Mouse (Mus musculus) testis, adult 2 months (tissue): ENCODE data around the gene Lurap1. TPM values are rescaled to one million over a fixed set of nuclear protein-coding genes. Genes with fewer than 3 reads are reported as not detected.

ENCODE experiments used
- H3K27ac ChIP-seq: fragments of 200-500 bp; 2 replicates; pipeline ENCODE4 v1.5.1; 2012; ENCODE audit warnings: low read depth, low read length; ENCODE audit not compliant: control insufficient read depth, insufficient read depth
- H3K27me3 ChIP-seq: fragments of 200-500 bp; 2 replicates; pipeline ENCODE4 v1.6.1; 2012; ENCODE audit warnings: mild to moderate bottlenecking, low read length, moderate library complexity; ENCODE audit not compliant: control insufficient read depth, insufficient read depth
- H3K36me3 ChIP-seq: fragments of 200-500 bp; 2 replicates; pipeline ENCODE4 v1.6.1; 2012; ENCODE audit warnings: mild to moderate bottlenecking, low read length; ENCODE audit not compliant: control insufficient read depth, insufficient read depth
- H3K4me1 ChIP-seq: fragments of 200-500 bp; 2 replicates; pipeline ENCODE4 v1.6.1; 2012; ENCODE audit warnings: low read length; ENCODE audit not compliant: control insufficient read depth, insufficient read depth
- H3K4me3 ChIP-seq: fragments of 200-500 bp; 2 replicates; pipeline ENCODE4 v1.5.1; 2012; ENCODE audit warnings: low read depth, mild to moderate bottlenecking, low read length, moderate library complexity, mixed read lengths; ENCODE audit not compliant: control insufficient read depth
- CTCF ChIP-seq: fragments of 200-500 bp; IDR thresholded peaks from 2 replicates; pipeline ENCODE4 v1.5.1; 2012; ENCODE audit warnings: low read depth, mild to moderate bottlenecking, inconsistent platforms, low read length, moderate library complexity; ENCODE audit not compliant: control insufficient read depth, insufficient read depth, insufficient replicate concordance
- POLR2A ChIP-seq: fragments of 200-500 bp; IDR thresholded peaks from 2 replicates; pipeline ENCODE4 v1.6.1; 2012; ENCODE audit warnings: low read depth, mild to moderate bottlenecking, inconsistent platforms, low read length, moderate library complexity; ENCODE audit not compliant: control insufficient read depth
- polyA plus RNA-seq: library from polyadenylated mRNA; depleted of rRNA; stranded (reverse); fragments of >200 nt; gene quantifications from 2 replicates; pipeline ENCODE4 v1.2.3, GENCODE M21; 2012

Lurap1 gene
- polyA plus RNA-seq, 1 experiment: 30.3 TPM

DNA sequence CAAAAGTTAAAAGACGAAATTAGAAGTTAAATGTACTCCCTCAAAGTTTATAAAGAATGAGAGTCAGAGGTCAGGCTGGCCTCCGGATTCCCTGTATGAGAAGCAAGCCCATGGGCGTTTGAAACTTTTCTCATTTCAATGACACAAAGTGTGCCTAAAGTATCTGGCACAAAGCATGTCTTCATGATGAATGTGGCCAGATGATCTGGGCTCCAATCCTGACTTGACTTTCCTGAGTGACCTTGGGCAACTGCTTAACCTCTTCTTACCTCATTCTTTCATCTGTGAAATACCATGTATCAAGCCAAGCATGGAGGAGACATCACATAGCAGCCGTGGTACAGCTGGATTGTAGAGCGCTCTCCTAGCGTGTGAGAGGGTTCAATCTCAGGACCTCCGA is 8.9 kb downstream of the Lurap1 start:
- TF ChIP-seq POLR2A (no peak), CTCF (no peak)
- H3K27ac ChIP-seq: no peak overlapping the region
- no peak overlapping the region for H3K4me3 ChIP-seq
- no peaks in the 10 kb centered on the region for H3K27me3 ChIP-seq
- H3K36me3 ChIP-seq: no peaks in the 10 kb centered on the region
- H3K4me1 ChIP-seq: peaks cover 12% of the 10 kb centered on the region

DNA sequence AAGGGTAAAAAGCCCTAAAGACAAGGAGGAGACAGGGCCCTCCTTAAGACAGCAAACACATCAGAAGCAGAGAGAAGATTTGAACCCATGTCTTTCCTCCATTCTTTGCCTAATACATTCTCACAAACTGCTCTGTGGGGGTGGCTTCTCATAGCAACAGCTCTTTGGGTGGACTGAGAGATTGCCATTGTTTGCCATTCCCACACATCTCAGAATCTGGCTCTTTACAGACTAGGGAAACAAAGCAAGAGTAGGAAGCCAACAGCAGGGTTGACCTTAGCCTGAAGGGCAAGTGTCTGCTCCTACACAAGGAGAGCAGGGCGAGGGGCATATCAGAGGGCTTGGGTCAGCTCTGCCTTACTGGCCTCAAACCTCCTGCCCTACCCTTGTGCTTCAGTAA is 9.4 kb downstream of the Lurap1 start:
- H3K27ac ChIP-seq: no peak overlapping the region
- TF ChIP-seq POLR2A: no peak
- TF ChIP-seq CTCF: no peak
- peaks cover 12% of the 10 kb centered on the region for H3K4me1 ChIP-seq
- H3K27me3 ChIP-seq: no peaks in the 10 kb centered on the region
- no peaks in the 10 kb centered on the region for H3K36me3 ChIP-seq
- no peak overlapping the region for H3K4me3 ChIP-seq

- Histone ChIP-seq H3K27me3 (no peaks in the 10 kb centered on the region), H3K27ac (no peak overlapping the region), H3K4me1 (peaks cover 12% of the 10 kb centered on the region), H3K36me3 (no peaks in the 10 kb centered on the region), H3K4me3 (no peak overlapping the region)
- no peak for TF ChIP-seq POLR2A
- TF ChIP-seq CTCF: no peak
Observed at GRCm38 (mm10) chr4:116140801-116141574, 10.2 kb downstream of the Lurap1 start.

DNA sequence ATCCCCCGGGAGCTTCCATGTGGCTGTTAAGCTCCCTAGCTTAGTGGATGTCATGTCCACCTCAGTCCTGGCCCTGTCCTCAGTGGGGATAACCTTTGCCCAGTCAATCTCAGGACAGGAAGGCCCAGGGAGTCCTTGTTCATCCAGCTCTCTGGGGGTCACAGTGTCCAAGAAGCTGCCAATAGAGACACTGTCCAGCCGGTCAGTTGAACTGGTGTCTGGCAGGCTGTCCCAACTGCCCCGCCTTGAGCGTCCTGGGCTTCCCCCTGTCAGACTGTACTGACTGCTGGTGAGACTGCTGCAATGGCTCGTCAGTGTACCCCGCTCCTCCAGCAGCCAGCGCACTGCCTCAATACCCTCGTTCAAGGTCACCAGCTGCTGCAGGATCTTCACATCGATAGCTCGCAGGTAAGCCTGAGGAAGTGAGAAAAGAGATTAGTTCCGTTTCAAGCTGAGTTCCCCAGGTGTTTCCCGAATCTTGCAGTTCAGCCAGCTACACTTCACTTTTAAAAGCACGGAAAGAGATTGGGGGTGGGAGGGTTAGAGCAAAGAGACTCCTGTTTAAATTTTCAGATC is 13.6 kb downstream of the Lurap1 start:
- H3K4me1 ChIP-seq: no peaks in the 10 kb centered on the region
- no peak overlapping the region for H3K4me3 ChIP-seq
- H3K27me3 ChIP-seq: no peaks in the 10 kb centered on the region
- no peak for TF ChIP-seq CTCF
- TF ChIP-seq POLR2A: no peak
- no peaks in the 10 kb centered on the region for H3K36me3 ChIP-seq
- H3K27ac ChIP-seq: no peak overlapping the region

GRCm38 (mm10) chr4:116134990-116135389 is 16.1 kb downstream of the Lurap1 start:
- TF ChIP-seq POLR2A (no peak), CTCF (no peak)
- H3K27me3 ChIP-seq: no peaks in the 10 kb centered on the region

DNA sequence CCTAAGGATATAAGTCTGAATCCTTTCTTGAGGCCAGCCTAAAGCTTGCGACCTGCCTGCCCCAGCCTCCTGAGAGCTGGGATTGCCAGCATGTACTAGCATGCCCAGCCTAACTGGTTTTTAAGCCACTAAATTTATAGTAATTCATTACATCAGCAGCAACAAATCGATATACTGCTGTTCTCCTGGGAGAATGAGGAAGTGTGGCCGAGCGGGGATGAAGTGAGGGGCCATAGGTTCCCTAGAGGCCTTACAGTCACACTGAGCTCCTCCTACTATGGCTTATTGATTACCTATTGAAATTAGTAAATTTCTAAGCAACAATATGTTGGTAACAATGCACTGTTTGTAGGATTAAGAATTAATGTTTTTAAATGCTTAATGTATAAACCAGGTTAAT is 18.0 kb downstream of the Lurap1 start:
- no peaks in the 10 kb centered on the region for H3K36me3 ChIP-seq
- TF ChIP-seq CTCF (no peak), POLR2A (no peak)
- no peak overlapping the region for H3K4me3 ChIP-seq
- H3K27me3 ChIP-seq: no peaks in the 10 kb centered on the region
- H3K4me1 ChIP-seq: no peaks in the 10 kb centered on the region
- no peak overlapping the region for H3K27ac ChIP-seq

More at GRCm38 (mm10) chr4:116134990-116135389, 16.1 kb downstream of the Lurap1 start:
- no peak overlapping the region for H3K27ac ChIP-seq
- H3K36me3 ChIP-seq: no peaks in the 10 kb centered on the region
- no peak overlapping the region for H3K4me3 ChIP-seq
- H3K4me1 ChIP-seq: no peaks in the 10 kb centered on the region

DNA sequence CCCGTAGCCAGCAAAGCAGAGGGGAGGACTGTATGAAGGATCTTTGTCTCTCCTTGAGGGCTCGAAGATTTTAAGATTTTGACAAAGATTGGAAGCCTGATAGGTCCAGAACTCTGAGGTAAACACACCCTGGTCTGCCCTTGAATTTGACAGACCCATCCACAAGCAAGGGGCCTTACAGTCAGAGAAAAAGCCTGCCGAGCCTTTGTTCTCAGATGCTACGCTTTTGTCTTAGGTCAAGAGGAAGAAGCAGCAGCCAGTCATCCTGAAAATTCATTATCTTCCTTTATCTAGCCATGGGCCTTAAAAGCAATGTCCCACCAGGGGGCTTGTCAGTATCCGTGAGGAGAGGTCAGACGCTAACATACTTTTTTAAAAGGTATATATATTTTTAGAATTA is 23.2 kb downstream of the Lurap1 start:
- peaks cover 3% of the 10 kb centered on the region for H3K4me1 ChIP-seq
- no peak overlapping the region for H3K27ac ChIP-seq
- no peak overlapping the region for H3K4me3 ChIP-seq
- no peaks in the 10 kb centered on the region; the same call in 1 of the 2 replicates for H3K36me3 ChIP-seq
- TF ChIP-seq CTCF: no peak
- no peak for TF ChIP-seq POLR2A
- H3K27me3 ChIP-seq: no peaks in the 10 kb centered on the region
